Mouse (Mus musculus) heart, postnatal 0 days (tissue): ENCODE data around the gene Cdh26. TPM values are rescaled to one million over a fixed set of nuclear protein-coding genes. Genes with fewer than 3 reads are reported as not detected.
A peak's percentile ranks its signal among the peaks of the same experiment; 100 is the strongest.

Source experiments
- ATAC-seq: fragments of 200-750 bp; cut with Nextera tagmentation; 2 replicates; pipeline ENCODE4 v1.8.0; 2017; ENCODE audit warnings: low read depth, moderate number of reproducible peaks, moderate library complexity; ENCODE audit not compliant: insufficient read depth
- DNase-seq: peaks from one replicate; pipeline ENCODE4 v3.0.0-alpha.2; 2016; ENCODE audit warnings: low spot score
- H3K27ac ChIP-seq: fragments of 300-500 bp; sonication (generic); 2 replicates; pipeline ENCODE4 v1.5.1; 2014; ENCODE audit warnings: low read depth, mild to moderate bottlenecking
- H3K27me3 ChIP-seq: fragments of 300-500 bp; sonication (generic); 2 replicates; pipeline ENCODE4 v1.6.1; 2014; ENCODE audit warnings: low read length, mixed read lengths; ENCODE audit not compliant: control insufficient read depth, insufficient read depth
- H3K36me3 ChIP-seq: fragments of 300-500 bp; sonication (generic); replicated peaks from 2 replicates; pipeline ENCODE4 v1.6.1; 2014; ENCODE audit warnings: low read length, mixed read lengths; ENCODE audit not compliant: control insufficient read depth, insufficient read depth
- H3K4me1 ChIP-seq: fragments of 300-500 bp; sonication (generic); 2 replicates; pipeline ENCODE4 v1.6.1; 2014; ENCODE audit warnings: antibody characterized with exemption; ENCODE audit not compliant: control insufficient read depth, insufficient read depth
- H3K4me2 ChIP-seq: fragments of 300-500 bp; sonication (generic); 2 replicates; pipeline ENCODE4 v1.6.1; 2014; ENCODE audit warnings: low read depth, mild to moderate bottlenecking, low read length, moderate library complexity
- H3K4me3 ChIP-seq: fragments of 300-500 bp; sonication (generic); 2 replicates; pipeline ENCODE4 v1.5.1; 2014; ENCODE audit warnings: low read depth, low read length
- H3K9ac ChIP-seq: fragments of 300-500 bp; sonication (generic); replicated peaks from 2 replicates; pipeline ENCODE4 v1.6.1; 2014; ENCODE audit warnings: low read depth, low read length, mixed read lengths
- H3K9me3 ChIP-seq: fragments of 300-500 bp; sonication (generic); replicated peaks from 2 replicates; pipeline ENCODE4 v1.6.1; 2016; ENCODE audit warnings: low read length; ENCODE audit not compliant: control insufficient read depth
- CTCF ChIP-seq: IDR thresholded peaks from 2 replicates; pipeline ENCODE4 v1.5.1; 2016; ENCODE audit warnings: antibody characterized with exemption, control low read depth, low read depth
- EP300 ChIP-seq: IDR thresholded peaks from 2 replicates; pipeline ENCODE4 v1.6.1; 2016; ENCODE audit warnings: antibody characterized with exemption, low read depth
- WGBS: fragments of 180-500 bp; shearing (Covaris S2); extraction: QIAGEN DNeasy Blood & Tissue Kit; methylation state at CpG from one replicate; pipeline ENCODE4 v1.1.7; 2014; 5-methylcytosine and 5-hydroxymethylcytosine counted together
- polyA plus RNA-seq: library from polyadenylated mRNA; unstranded; fragments of >200 nt; fragmentation: Nextera tagmentation; extraction: Ambion mirVana; gene quantifications from 2 replicates; pipeline ENCODE4 v1.2.1, GENCODE M21; 2015
- total RNA-seq: library from RNA; depleted of rRNA; stranded (reverse); fragments of >200 nt; gene quantifications from 2 replicates; pipeline ENCODE4 v1.2.3, GENCODE M21; 2014; ENCODE audit warnings: low replicate concordance; rRNA removed

The Cdh26 gene
- total RNA-seq, result 0.31 TPM in 1 of 2 replicates, not detected in the other
- polyA plus RNA-seq, result 0.31 and 0.34 TPM in 2 replicates

DNA sequence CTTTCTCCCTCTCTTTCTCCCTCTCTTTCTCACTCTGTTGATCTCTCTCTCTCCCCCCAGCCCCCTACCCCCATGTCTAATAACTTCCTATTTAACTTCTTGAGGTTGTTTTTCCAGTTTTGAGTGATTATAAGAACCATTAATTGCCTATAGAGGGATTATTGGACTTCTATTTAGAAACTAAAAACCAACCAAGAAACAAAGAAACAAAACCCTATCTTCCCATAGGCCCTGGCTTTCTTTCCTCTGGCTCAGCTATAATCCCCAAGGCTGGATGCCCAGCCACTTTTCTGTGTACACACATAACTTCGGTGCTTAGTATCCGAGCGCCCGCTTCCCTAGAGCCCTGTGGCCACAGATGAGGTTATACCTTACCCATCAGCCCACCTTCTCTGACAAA is at the start of gene Cdh26:
TSS of gene Cdh26 (plus strand) at position 301 of the 400 bp plus-strand sequence.
- no peak for ATAC-seq
- no peaks in the 10 kb centered on the region for H3K9me3 ChIP-seq
- H3K36me3 ChIP-seq, result no peaks in the 10 kb centered on the region
- H3K4me2 ChIP-seq, result no peak within 1 kb of the TSS
- no peak within 1 kb of the TSS for H3K9ac ChIP-seq
- TF ChIP-seq EP300 (no peak), CTCF (no peak)
- no peak for DNase-seq
- WGBS, result 90% methylated on average over 4 of the region's 4 CpGs
- no peaks in the 10 kb centered on the region for H3K4me1 ChIP-seq
- no peak within 1 kb of the TSS for H3K4me3 ChIP-seq
- H3K27ac ChIP-seq, result no peak within 1 kb of the TSS
- H3K27me3 ChIP-seq, result no peaks in the 10 kb centered on the region

- no peaks in the 10 kb centered on the region for H3K9me3 ChIP-seq
- no peak within 1 kb of the TSS for H3K9ac ChIP-seq
- WGBS, result 78% methylated on average over 52 of the region's 52 CpGs
- H3K4me2 ChIP-seq, result no peak within 1 kb of the TSS
- H3K27me3 ChIP-seq, result 0 out of 2 replicates have a peak, but pooled peaks cover 6% of the 10 kb centered on the region
- ATAC-seq, result 0 out of 2 replicates have a peak, but pooled peaks have one; percentile 16
- no peak for DNase-seq
- no peaks in the 10 kb centered on the region for H3K36me3 ChIP-seq
- no peak for TF ChIP-seq EP300
- TF ChIP-seq CTCF, result 0 out of 2 replicates have a peak, but pooled peaks have one; percentile 3
- H3K27ac ChIP-seq, result no peak within 1 kb of the TSS
- no peak within 1 kb of the TSS for H3K4me3 ChIP-seq
- peaks cover 4% of the 10 kb centered on the region; the same call in 1 of the 2 replicates for H3K4me1 ChIP-seq
Observed at GRCm38 (mm10) chr2:178407053-178407815, 23.1 kb upstream of the Cdh26 start, which contains the start of gene Sycp2. TSS of gene Sycp2 (minus strand) at chr2:178407685.

DNA sequence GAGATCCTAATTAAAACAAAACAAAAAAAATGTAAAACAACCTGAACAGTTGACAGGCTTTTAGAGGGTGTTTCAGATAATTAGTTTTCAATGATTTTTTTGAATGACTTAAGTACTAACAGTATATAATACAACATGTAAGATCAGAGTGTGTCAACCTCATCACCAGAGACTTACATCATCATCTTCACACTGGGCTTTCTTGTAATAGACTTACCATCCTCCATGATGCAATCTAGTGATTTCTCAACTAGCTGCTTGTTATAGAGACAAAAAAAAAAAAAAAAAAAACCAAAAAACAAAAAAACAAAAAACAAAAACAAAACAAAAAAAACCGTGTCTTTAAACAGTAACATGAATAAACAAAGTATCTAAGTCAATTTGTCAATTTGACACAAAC is 21.3 kb upstream of the Cdh26 start:
- H3K27ac ChIP-seq, result no peak overlapping the region
- no peak overlapping the region for H3K4me3 ChIP-seq
- H3K4me2 ChIP-seq, result no peak overlapping the region
- peaks cover 11% of the 10 kb centered on the region for H3K4me1 ChIP-seq
- ATAC-seq (no peak), DNase-seq (no peak)
- WGBS, result 44% methylated on average over 1 of the region's 1 CpGs
- TF ChIP-seq EP300 (no peak), CTCF (no peak)
- no peaks in the 10 kb centered on the region for H3K36me3 ChIP-seq
- 0 out of 2 replicates have a peak, but pooled peaks cover 6% of the 10 kb centered on the region for H3K27me3 ChIP-seq
- no peaks in the 10 kb centered on the region for H3K9me3 ChIP-seq
- H3K9ac ChIP-seq, result no peak overlapping the region

- no peaks in the 10 kb centered on the region for H3K36me3 ChIP-seq
- no peaks in the 10 kb centered on the region for H3K9me3 ChIP-seq
- no peak for TF ChIP-seq CTCF
- TF ChIP-seq EP300, result no peak
- no peak overlapping the region for H3K9ac ChIP-seq
- H3K4me1 ChIP-seq, result peaks cover 11% of the 10 kb centered on the region
- WGBS, result 72% methylated on average over 6 of the region's 6 CpGs
- H3K27me3 ChIP-seq, result 0 out of 2 replicates have a peak, but pooled peaks cover 6% of the 10 kb centered on the region
- ATAC-seq (no peak), DNase-seq (no peak)
- H3K4me2 ChIP-seq, result no peak overlapping the region
- H3K27ac ChIP-seq, result no peak overlapping the region
- H3K4me3 ChIP-seq, result no peak overlapping the region
Observed at GRCm38 (mm10) chr2:178410286-178410685, 20.0 kb upstream of the Cdh26 start.

GRCm38 (mm10) chr2:178412598-178412997 is 17.7 kb upstream of the Cdh26 start:
- DNase-seq (peak; percentile 87), ATAC-seq (peak; percentile 63)
- H3K27me3 ChIP-seq, result 0 out of 2 replicates have a peak, but pooled peaks cover under 1% of the 10 kb centered on the region
- H3K27ac ChIP-seq, result peak overlapping the region; percentile 90
- H3K36me3 ChIP-seq, result 0 out of 2 replicates have a peak, but pooled peaks cover 2% of the 10 kb centered on the region
- 17% methylated on average over 6 of the region's 6 CpGs for WGBS
- H3K4me2 ChIP-seq, result peak overlapping the region; percentile 96
- peak overlapping the region; percentile 68 for H3K4me3 ChIP-seq
- no peak for TF ChIP-seq CTCF
- TF ChIP-seq EP300, result peak; percentile 19; the same call in 1 of the 2 replicates
- H3K9ac ChIP-seq, result peak overlapping the region; percentile 49
- peaks cover 20% of the 10 kb centered on the region for H3K4me1 ChIP-seq
- no peaks in the 10 kb centered on the region for H3K9me3 ChIP-seq
